Mouse (Mus musculus) myocyte (in vitro differentiated cells): ENCODE data around the gene Pan3. TPM values are rescaled to one million over a fixed set of nuclear protein-coding genes. Genes with fewer than 3 reads are reported as not detected.

Experiments
- H3K27me3 ChIP-seq: one replicate; pipeline ENCODE4 v1.6.1; 2011; ENCODE audit not compliant: control insufficient read depth, insufficient read depth, insufficient read length
- H3K36me3 ChIP-seq: one replicate; pipeline ENCODE4 v1.6.1; 2011; ENCODE audit not compliant: control insufficient read depth, insufficient read depth
- H3K4me2 ChIP-seq: one replicate; pipeline ENCODE4 v1.6.1; 2011; ENCODE audit warnings: low read depth, control low read depth
- H3K4me3 ChIP-seq: one replicate; pipeline ENCODE4 v1.5.1; 2011; ENCODE audit warnings: mild to moderate bottlenecking, control low read depth, moderate library complexity
- H3K79me2 ChIP-seq: one replicate; pipeline ENCODE4 v1.6.1; 2011; ENCODE audit not compliant: control insufficient read depth, insufficient read depth
- H3ac ChIP-seq: one replicate; pipeline ENCODE4 v1.6.1; 2011; ENCODE audit not compliant: control insufficient read depth, insufficient read length
- CEBPB ChIP-seq: IDR thresholded peaks from 2 replicates; pipeline ENCODE4 v1.6.1; 2011; ENCODE audit warnings: mild to moderate bottlenecking, moderate library complexity; ENCODE audit not compliant: poor library complexity, insufficient read depth, severe bottlenecking
- E2F4 ChIP-seq: IDR thresholded peaks from one replicate; pipeline ENCODE4 v1.6.1; 2011; ENCODE audit warnings: mild to moderate bottlenecking, control low read depth, moderate library complexity; ENCODE audit not compliant: insufficient read depth
- MAX ChIP-seq: IDR thresholded peaks from one replicate; pipeline ENCODE4 v1.6.1; 2011; ENCODE audit warnings: low read depth, mild to moderate bottlenecking, control low read depth
- MYOD1 ChIP-seq, 3 experiments: IDR thresholded peaks; one replicate each; pipeline ENCODE4 v1.6.1; 2011; ENCODE audit warnings: control low read depth in 2 of 3, low read depth in 2 of 3, mild to moderate bottlenecking in 2 of 3, moderate library complexity in 1 of 3; ENCODE audit not compliant: insufficient read length in 2 of 3, control insufficient read depth in 1 of 3
- MYOG ChIP-seq, 3 experiments: IDR thresholded peaks; one replicate each; pipeline ENCODE4 v1.6.1; 2011; ENCODE audit warnings: control low read depth in 2 of 3, low read depth in 2 of 3, mild to moderate bottlenecking in 2 of 3; ENCODE audit not compliant: insufficient read length in 2 of 3, control insufficient read depth in 1 of 3, insufficient read depth in 1 of 3
- POLR2A ChIP-seq: IDR thresholded peaks from one replicate; pipeline ENCODE4 v1.6.1; 2011; ENCODE audit warnings: low read depth, mild to moderate bottlenecking, control low read depth, moderate library complexity; ENCODE audit not compliant: insufficient read length
- POLR2AphosphoS2 ChIP-seq: IDR thresholded peaks from one replicate; pipeline ENCODE4 v1.6.1; 2011; ENCODE audit warnings: low read depth, control low read depth; ENCODE audit not compliant: insufficient read length
- REST ChIP-seq: IDR thresholded peaks from one replicate; pipeline ENCODE4 v1.6.1; 2011; ENCODE audit warnings: mild to moderate bottlenecking, control low read depth, moderate library complexity; ENCODE audit not compliant: insufficient read depth, insufficient read length
- SRF ChIP-seq: IDR thresholded peaks from one replicate; pipeline ENCODE4 v1.6.1; 2011; ENCODE audit warnings: low read depth; ENCODE audit not compliant: control insufficient read depth, insufficient read length
- TCF12 ChIP-seq: IDR thresholded peaks from one replicate; pipeline ENCODE4 v1.6.1; 2011; ENCODE audit warnings: mild to moderate bottlenecking, control low read depth; ENCODE audit not compliant: poor library complexity, insufficient read depth, severe bottlenecking
- TCF3 ChIP-seq: IDR thresholded peaks from one replicate; pipeline ENCODE4 v1.6.1; 2011; ENCODE audit warnings: low read depth, control low read depth; ENCODE audit not compliant: insufficient read length
- USF1 ChIP-seq: IDR thresholded peaks from one replicate; pipeline ENCODE4 v1.6.1; 2011; ENCODE audit warnings: low read depth, mild to moderate bottlenecking, control low read depth, moderate library complexity
- polyA plus RNA-seq: library from polyadenylated mRNA; unstranded; fragments of >200 nt; fragmentation: generic; extraction: Trizol; gene quantifications from one replicate; pipeline ENCODE4 v1.2.1, GENCODE M21; 2012; ENCODE audit warnings: missing spikeins

Gene Pan3
- polyA plus RNA-seq, 1 experiment, result 10.9 TPM

GRCm38 (mm10) chr5:147400505-147400979 lies 29.4 kb upstream of the Pan3 start:
- TF ChIP-seq TCF3 (no peak), MAX (no peak), MYOG (IDR thresholded peaks at IDR 0.05; ENCODE audit: control insufficient read depth in 1 of 3, insufficient read depth in 1 of 3, insufficient read length in 2 of 3, low read depth in 2 of 3) (no peak), POLR2AphosphoS2 (no peak), MYOD1 (IDR thresholded peaks at IDR 0.05; ENCODE audit: control insufficient read depth in 1 of 3, insufficient read length in 2 of 3, low read depth in 2 of 3) (no peak), TCF12 (no peak), SRF (no peak), USF1 (no peak), POLR2A (no peak), REST (no peak), CEBPB (no peak), E2F4 (no peak)
- Histone ChIP-seq H3K4me2 (peak overlapping the region; percentile 55), H3ac (no peak overlapping the region), H3K27me3 (peaks cover 15% of the 10 kb centered on the region), H3K4me3 (no peak overlapping the region), H3K36me3 (no peaks in the 10 kb centered on the region), H3K79me2 (no peaks in the 10 kb centered on the region)

- Histone ChIP-seq H3K27me3 (peaks cover 15% of the 10 kb centered on the region), H3ac (no peak overlapping the region), H3K4me2 (peak overlapping the region; percentile 55), H3K79me2 (no peaks in the 10 kb centered on the region), H3K4me3 (no peak overlapping the region), H3K36me3 (no peaks in the 10 kb centered on the region)
- no peak for TF ChIP-seq CEBPB
- no peak for TF ChIP-seq TCF3
- no peak for TF ChIP-seq POLR2AphosphoS2
- no peak for TF ChIP-seq MYOG (IDR thresholded peaks at IDR 0.05; ENCODE audit: control insufficient read depth in 1 of 3, insufficient read depth in 1 of 3, insufficient read length in 2 of 3, low read depth in 2 of 3)
- TF ChIP-seq E2F4, result no peak
- TF ChIP-seq USF1, result no peak
- no peak for TF ChIP-seq REST
- no peak for TF ChIP-seq SRF
- no peak for TF ChIP-seq TCF12
These were observed 28.9 kb upstream of the Pan3 start for GRCm38 (mm10) chr5:147401024-147401423.

GRCm38 (mm10) chr5:147402505-147402904 lies 27.5 kb upstream of the Pan3 start:
- no peak for TF ChIP-seq MYOG (IDR thresholded peaks at IDR 0.05; ENCODE audit: control insufficient read depth in 1 of 3, insufficient read depth in 1 of 3, insufficient read length in 2 of 3, low read depth in 2 of 3)
- TF ChIP-seq POLR2A, result no peak
- TF ChIP-seq USF1, result no peak
- TF ChIP-seq MYOD1 (IDR thresholded peaks at IDR 0.05; ENCODE audit: control insufficient read depth in 1 of 3, insufficient read length in 2 of 3, low read depth in 2 of 3), result no peak
- no peak for TF ChIP-seq MAX
- TF ChIP-seq TCF3, result no peak
- TF ChIP-seq SRF, result no peak
- TF ChIP-seq E2F4, result no peak
- no peak for TF ChIP-seq REST
- TF ChIP-seq TCF12, result no peak
- no peak for TF ChIP-seq POLR2AphosphoS2
- no peak for TF ChIP-seq CEBPB
- Histone ChIP-seq H3K79me2 (no peaks in the 10 kb centered on the region), H3ac (no peak overlapping the region), H3K4me2 (peak overlapping the region; percentile 67), H3K27me3 (peaks cover 15% of the 10 kb centered on the region), H3K4me3 (no peak overlapping the region), H3K36me3 (no peaks in the 10 kb centered on the region)

GRCm38 (mm10) chr5:147406135-147406534 lies 23.8 kb upstream of the Pan3 start:
- Histone ChIP-seq H3K4me2 (no peak overlapping the region), H3K36me3 (no peaks in the 10 kb centered on the region), H3ac (no peak overlapping the region), H3K79me2 (no peaks in the 10 kb centered on the region), H3K4me3 (no peak overlapping the region), H3K27me3 (peaks cover 1% of the 10 kb centered on the region)
- TF ChIP-seq MYOD1 (IDR thresholded peaks at IDR 0.05; ENCODE audit: control insufficient read depth in 1 of 3, insufficient read length in 2 of 3, low read depth in 2 of 3), result no peak
- TF ChIP-seq POLR2AphosphoS2, result no peak
- TF ChIP-seq MAX, result no peak
- no peak for TF ChIP-seq TCF12
- no peak for TF ChIP-seq USF1
- TF ChIP-seq SRF, result no peak
- no peak for TF ChIP-seq E2F4
- TF ChIP-seq REST, result no peak
- no peak for TF ChIP-seq POLR2A
- no peak for TF ChIP-seq CEBPB
- TF ChIP-seq TCF3, result no peak
- TF ChIP-seq MYOG (IDR thresholded peaks at IDR 0.05; ENCODE audit: control insufficient read depth in 1 of 3, insufficient read depth in 1 of 3, insufficient read length in 2 of 3, low read depth in 2 of 3), result no peak

- Histone ChIP-seq H3K4me2 (no peak overlapping the region), H3K79me2 (no peaks in the 10 kb centered on the region), H3ac (no peak overlapping the region), H3K4me3 (no peak overlapping the region), H3K27me3 (no peaks in the 10 kb centered on the region), H3K36me3 (no peaks in the 10 kb centered on the region)
- TF ChIP-seq SRF (no peak), REST (no peak), TCF3 (no peak), MYOD1 (IDR thresholded peaks at IDR 0.05; ENCODE audit: control insufficient read depth in 1 of 3, insufficient read length in 2 of 3, low read depth in 2 of 3) (no peak), USF1 (no peak), MYOG (IDR thresholded peaks at IDR 0.05; ENCODE audit: control insufficient read depth in 1 of 3, insufficient read depth in 1 of 3, insufficient read length in 2 of 3, low read depth in 2 of 3) (no peak), CEBPB (no peak), E2F4 (no peak)
These were observed 21.2 kb upstream of the Pan3 start for GRCm38 (mm10) chr5:147408731-147409130.
